31 mouse cellular contexts compared by ENCODE assay signal in genomic region chr3:41175356-41175755, GRCm38 (mm10).
"Had no signal": no experiment of that assay in that cellular context is flagged by ENCODE, and none has a peak within 500 bp of the region (broad histone marks: within the 10 kb centered on the region; RNA-seq: fewer than 3 reads in every experiment).

No protein-coding gene starts in this region.

- H3K4me1 ChIP-seq: limb, embryonic 15.5 days; midbrain, embryonic 10.5 days; midbrain, embryonic 12.5 days; midbrain, embryonic 13.5 days; midbrain, embryonic 15.5 days; neural tube, embryonic 12.5 days; neural tube, embryonic 13.5 days had no signal

- H3K27me3 ChIP-seq: limb, embryonic 12.5 days; limb, embryonic 15.5 days; liver, embryonic 15.5 days; lung, embryonic 15.5 days; midbrain, embryonic 12.5 days; midbrain, embryonic 13.5 days; midbrain, embryonic 15.5 days; neural tube, embryonic 12.5 days; neural tube, embryonic 13.5 days had no signal

- H3K9ac ChIP-seq: limb, embryonic 12.5 days; limb, embryonic 13.5 days; limb, embryonic 15.5 days; liver, embryonic 14.5 days; liver, embryonic 15.5 days; liver, postnatal 0 days; lung, embryonic 14.5 days; lung, embryonic 15.5 days; midbrain, embryonic 12.5 days; midbrain, embryonic 13.5 days; midbrain, embryonic 15.5 days; neural tube, embryonic 12.5 days; neural tube, embryonic 13.5 days had no signal

- H3K9me3 ChIP-seq: limb, embryonic 10.5 days; limb, embryonic 12.5 days; limb, embryonic 13.5 days; limb, embryonic 15.5 days; liver, embryonic 15.5 days; lung, embryonic 15.5 days; midbrain, embryonic 10.5 days; midbrain, embryonic 12.5 days; midbrain, embryonic 13.5 days; midbrain, embryonic 15.5 days; neural tube, embryonic 12.5 days; neural tube, embryonic 13.5 days had no signal

- H3K36me3 ChIP-seq: limb, embryonic 10.5 days; limb, embryonic 12.5 days; limb, embryonic 13.5 days; limb, embryonic 15.5 days; liver, embryonic 15.5 days; lung, embryonic 15.5 days; midbrain, embryonic 10.5 days; midbrain, embryonic 12.5 days; midbrain, embryonic 13.5 days; midbrain, embryonic 15.5 days; neural tube, embryonic 12.5 days; neural tube, embryonic 13.5 days had no signal

- H3K27ac ChIP-seq: limb, embryonic 10.5 days; limb, embryonic 12.5 days; limb, embryonic 13.5 days; limb, embryonic 15.5 days; liver, embryonic 14.5 days; liver, embryonic 15.5 days; lung, embryonic 15.5 days; macrophage; midbrain, embryonic 10.5 days; midbrain, embryonic 12.5 days; midbrain, embryonic 13.5 days; midbrain, embryonic 15.5 days; neural tube, embryonic 12.5 days; neural tube, embryonic 13.5 days had no signal

- DNase-seq: left cerebral cortex, postnatal 4 days; liver; liver, postnatal 0 days; lung, adult 18-20 months; lung, adult 2 months; lung, embryonic 14.5 days; lung, postnatal 10 days; lung, postnatal 14 days; lung, postnatal 36 days; lung, postnatal 4 days; midbrain, embryonic 14.5 days had no signal

- ATAC-seq: liver, postnatal 0 days; lung, postnatal 0 days; midbrain, embryonic 13.5 days; midbrain, embryonic 15.5 days; midbrain, embryonic 16.5 days had no signal

- H3K4me2 ChIP-seq: limb, embryonic 12.5 days; limb, embryonic 13.5 days; limb, embryonic 15.5 days; liver, embryonic 11.5 days; liver, embryonic 15.5 days; lung, embryonic 14.5 days; lung, embryonic 15.5 days; midbrain, embryonic 11.5 days; midbrain, embryonic 12.5 days; midbrain, embryonic 13.5 days; midbrain, embryonic 15.5 days; neural tube, embryonic 12.5 days; neural tube, embryonic 13.5 days had no signal

- H3K4me3 ChIP-seq: limb, embryonic 10.5 days; limb, embryonic 12.5 days; limb, embryonic 13.5 days; limb, embryonic 15.5 days; liver, embryonic 15.5 days; lung, embryonic 15.5 days; megakaryocyte, embryonic 14.5 days; midbrain, embryonic 10.5 days; midbrain, embryonic 12.5 days; midbrain, embryonic 13.5 days; midbrain, embryonic 15.5 days; myocyte; neural tube, embryonic 12.5 days; neural tube, embryonic 13.5 days had no signal
